Mouse (Mus musculus): ENCODE data around the gene Yy1. TPM values are rescaled to one million over a fixed set of nuclear protein-coding genes. Genes with fewer than 3 reads are reported as not detected.

Yy1 gene
- polyA plus RNA-seq, 1 experiment from 2014 or later, result 19.5 TPM

DNA sequence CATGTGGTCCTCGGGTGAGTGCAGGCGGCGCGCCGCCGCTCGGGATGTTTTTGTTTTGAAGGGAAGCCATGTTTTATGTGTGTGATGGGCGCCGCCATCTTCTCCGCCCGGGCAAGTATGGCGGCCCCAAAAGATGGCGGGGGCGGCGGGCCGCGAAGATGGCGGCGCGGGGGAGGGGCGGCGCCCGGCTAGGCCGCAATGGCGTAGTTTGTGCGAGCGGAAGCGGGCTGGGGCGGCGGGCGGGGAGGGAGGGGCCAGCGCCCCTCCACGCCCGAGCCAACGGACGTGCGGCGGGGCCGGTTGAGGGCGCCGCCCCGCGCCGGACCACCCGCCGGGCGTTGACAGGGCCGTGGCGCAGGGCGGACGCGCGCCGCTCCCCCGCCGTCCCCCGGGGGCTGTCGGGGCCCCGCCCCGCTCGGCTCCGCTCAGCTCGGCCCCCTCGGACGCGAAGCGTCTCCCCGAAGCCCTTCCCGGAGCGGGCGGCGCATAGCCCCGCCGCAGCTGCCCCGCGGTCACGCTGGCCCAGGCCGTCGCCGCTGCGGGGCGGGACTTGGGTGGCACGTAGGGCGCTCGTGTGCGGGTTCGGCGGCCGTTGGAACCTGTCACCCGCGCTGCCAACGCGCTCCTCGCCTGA, 1.4 kb downstream of the Yy1 start:
- WGBS, result under 1% methylated on average over 73 of the region's 94 CpGs
- DNase-seq (ENCODE audit: low spot score, missing footprints), result peak; percentile 97
- Histone ChIP-seq H3K4me3 (ENCODE audit: low read depth, low read length) (peak overlapping the region; percentile 98), H3K4me2 (peak overlapping the region; percentile 68), H3K4me1 (ENCODE audit: control insufficient read depth, insufficient read depth, low read length) (peaks cover 10% of the 10 kb centered on the region), H3K9me3 (ENCODE audit: control insufficient read depth, low read length) (no peaks in the 10 kb centered on the region), H3K36me3 (ENCODE audit: control insufficient read depth, insufficient read depth, low read length) (no peaks in the 10 kb centered on the region), H3K27me3 (ENCODE audit: control insufficient read depth, insufficient read depth, low read length) (no peaks in the 10 kb centered on the region), H3K9ac (ENCODE audit: low read length) (peak overlapping the region; percentile 91), H3K27ac (ENCODE audit: low read depth, low read length) (peak overlapping the region; percentile 93)
- ATAC-seq (ENCODE audit: low FRiP score), result peak; percentile 74

GRCm38 (mm10) chr12:108794979-108795537, 2.3 kb downstream of the Yy1 start:
- peak overlapping the region; percentile 93 for H3K27ac ChIP-seq (ENCODE audit: low read depth, low read length)

DNA sequence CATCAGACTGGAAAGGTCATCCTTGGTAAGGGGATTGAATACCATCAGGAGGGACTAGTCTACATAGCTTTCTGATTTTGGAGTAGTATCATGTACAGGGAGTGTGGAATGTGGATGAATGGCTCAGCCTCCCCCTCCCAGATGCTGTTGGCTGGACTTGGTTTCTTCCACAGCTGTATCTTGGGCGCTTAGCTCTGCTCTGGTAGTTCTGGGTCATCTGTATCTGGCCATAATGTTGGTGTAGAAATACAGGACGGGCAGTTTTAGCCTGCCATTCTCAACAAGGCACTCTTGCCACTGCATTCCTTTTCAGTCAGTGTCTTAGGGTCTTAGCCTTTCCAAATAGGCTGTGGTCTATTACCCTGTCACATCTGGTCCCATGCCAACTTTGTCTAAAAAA, 8.8 kb downstream of the Yy1 start:
- Histone ChIP-seq H3K36me3 (ENCODE audit: control insufficient read depth, insufficient read depth, low read length) (no peaks in the 10 kb centered on the region), H3K9ac (ENCODE audit: low read length) (no peak overlapping the region), H3K9me3 (ENCODE audit: control insufficient read depth, low read length) (no peaks in the 10 kb centered on the region), H3K27me3 (ENCODE audit: control insufficient read depth, insufficient read depth, low read length) (no peaks in the 10 kb centered on the region), H3K4me2 (no peak overlapping the region), H3K4me3 (ENCODE audit: low read depth, low read length) (no peak overlapping the region), H3K27ac (ENCODE audit: low read depth, low read length) (no peak overlapping the region), H3K4me1 (ENCODE audit: control insufficient read depth, insufficient read depth, low read length) (no peaks in the 10 kb centered on the region)
- 92% methylated on average over 2 of the region's 2 CpGs for WGBS
- ATAC-seq (ENCODE audit: low FRiP score), result no peak
- no peak for DNase-seq (ENCODE audit: low spot score, missing footprints)

More at GRCm38 (mm10) chr12:108794979-108795537, 2.3 kb downstream of the Yy1 start:
- Histone ChIP-seq H3K4me2 (peak overlapping the region; percentile 68), H3K36me3 (ENCODE audit: control insufficient read depth, insufficient read depth, low read length) (no peaks in the 10 kb centered on the region), H3K4me3 (ENCODE audit: low read depth, low read length) (peak overlapping the region; percentile 98), H3K27me3 (ENCODE audit: control insufficient read depth, insufficient read depth, low read length) (no peaks in the 10 kb centered on the region), H3K9me3 (ENCODE audit: control insufficient read depth, low read length) (no peaks in the 10 kb centered on the region), H3K9ac (ENCODE audit: low read length) (peak overlapping the region; percentile 91), H3K4me1 (ENCODE audit: control insufficient read depth, insufficient read depth, low read length) (peaks cover 10% of the 10 kb centered on the region)
- DNase-seq (ENCODE audit: low spot score, missing footprints), result peak; percentile 89
- WGBS, result 32% methylated on average over 9 of the region's 9 CpGs
- ATAC-seq (ENCODE audit: low FRiP score), result no peak

- WGBS, result 97% methylated on average over 2 of the region's 2 CpGs
- H3K36me3 ChIP-seq (ENCODE audit: control insufficient read depth, insufficient read depth, low read length), result no peaks in the 10 kb centered on the region
- no peaks in the 10 kb centered on the region for H3K4me1 ChIP-seq (ENCODE audit: control insufficient read depth, insufficient read depth, low read length)
- H3K27ac ChIP-seq (ENCODE audit: low read depth, low read length), result no peak overlapping the region
- no peak overlapping the region for H3K9ac ChIP-seq (ENCODE audit: low read length)
- no peaks in the 10 kb centered on the region for H3K27me3 ChIP-seq (ENCODE audit: control insufficient read depth, insufficient read depth, low read length)
- H3K4me3 ChIP-seq (ENCODE audit: low read depth, low read length), result no peak overlapping the region
- ATAC-seq (ENCODE audit: low FRiP score) (no peak), DNase-seq (ENCODE audit: low spot score, missing footprints) (no peak)
- no peaks in the 10 kb centered on the region for H3K9me3 ChIP-seq (ENCODE audit: control insufficient read depth, low read length)
- no peak overlapping the region for H3K4me2 ChIP-seq
Observed at GRCm38 (mm10) chr12:108804388-108804787, 11.6 kb downstream of the Yy1 start.

GRCm38 (mm10) chr12:108808465-108808864, 15.7 kb downstream of the Yy1 start:
- no peak for DNase-seq (ENCODE audit: low spot score, missing footprints)
- 89% methylated on average over 2 of the region's 2 CpGs for WGBS
- no peak overlapping the region for H3K27ac ChIP-seq (ENCODE audit: low read depth, low read length)
- ATAC-seq (ENCODE audit: low FRiP score), result no peak
- no peaks in the 10 kb centered on the region for H3K27me3 ChIP-seq (ENCODE audit: control insufficient read depth, insufficient read depth, low read length)
- H3K4me2 ChIP-seq, result no peak overlapping the region
- H3K9ac ChIP-seq (ENCODE audit: low read length), result no peak overlapping the region
- 0 out of 2 replicates have a peak, but pooled peaks cover 2% of the 10 kb centered on the region for H3K36me3 ChIP-seq (ENCODE audit: control insufficient read depth, insufficient read depth, low read length)
- H3K4me1 ChIP-seq (ENCODE audit: control insufficient read depth, insufficient read depth, low read length), result no peaks in the 10 kb centered on the region
- no peaks in the 10 kb centered on the region for H3K9me3 ChIP-seq (ENCODE audit: control insufficient read depth, low read length)
- no peak overlapping the region for H3K4me3 ChIP-seq (ENCODE audit: low read depth, low read length)

- H3K4me2 ChIP-seq, result no peak overlapping the region
- H3K4me3 ChIP-seq (ENCODE audit: low read depth, low read length), result no peak overlapping the region
- H3K36me3 ChIP-seq (ENCODE audit: control insufficient read depth, insufficient read depth, low read length), result 0 out of 2 replicates have a peak, but pooled peaks cover 4% of the 10 kb centered on the region
- DNase-seq (ENCODE audit: low spot score, missing footprints), result no peak
- ATAC-seq (ENCODE audit: low FRiP score), result no peak
- 82% methylated on average over 1 of the region's 1 CpGs for WGBS
- H3K27ac ChIP-seq (ENCODE audit: low read depth, low read length), result no peak overlapping the region
- no peaks in the 10 kb centered on the region for H3K27me3 ChIP-seq (ENCODE audit: control insufficient read depth, insufficient read depth, low read length)
- H3K4me1 ChIP-seq (ENCODE audit: control insufficient read depth, insufficient read depth, low read length), result no peaks in the 10 kb centered on the region
- no peaks in the 10 kb centered on the region for H3K9me3 ChIP-seq (ENCODE audit: control insufficient read depth, low read length)
- H3K9ac ChIP-seq (ENCODE audit: low read length), result no peak overlapping the region
Observed at GRCm38 (mm10) chr12:108809771-108810170, 17.0 kb downstream of the Yy1 start.

GRCm38 (mm10) chr12:108810309-108810708, 17.5 kb downstream of the Yy1 start:
- 94% methylated on average over 7 of the region's 7 CpGs for WGBS
- ATAC-seq (ENCODE audit: low FRiP score), result no peak
- no peak overlapping the region for H3K4me2 ChIP-seq
- H3K27ac ChIP-seq (ENCODE audit: low read depth, low read length), result no peak overlapping the region
- no peaks in the 10 kb centered on the region for H3K27me3 ChIP-seq (ENCODE audit: control insufficient read depth, insufficient read depth, low read length)
- no peak overlapping the region for H3K9ac ChIP-seq (ENCODE audit: low read length)
- H3K4me3 ChIP-seq (ENCODE audit: low read depth, low read length), result no peak overlapping the region
- H3K4me1 ChIP-seq (ENCODE audit: control insufficient read depth, insufficient read depth, low read length), result no peaks in the 10 kb centered on the region
- no peak for DNase-seq (ENCODE audit: low spot score, missing footprints)
- 0 out of 2 replicates have a peak, but pooled peaks cover 6% of the 10 kb centered on the region for H3K36me3 ChIP-seq (ENCODE audit: control insufficient read depth, insufficient read depth, low read length)
- H3K9me3 ChIP-seq (ENCODE audit: control insufficient read depth, low read length), result no peaks in the 10 kb centered on the region

GRCm38 (mm10) chr12:108811133-108811532, 18.4 kb downstream of the Yy1 start:
- 65% methylated on average over 2 of the region's 2 CpGs for WGBS
- DNase-seq (ENCODE audit: low spot score, missing footprints) (no peak), ATAC-seq (ENCODE audit: low FRiP score) (no peak)
- Histone ChIP-seq H3K27ac (ENCODE audit: low read depth, low read length) (no peak overlapping the region), H3K36me3 (ENCODE audit: control insufficient read depth, insufficient read depth, low read length) (0 out of 2 replicates have a peak, but pooled peaks cover 7% of the 10 kb centered on the region), H3K4me2 (no peak overlapping the region), H3K9me3 (ENCODE audit: control insufficient read depth, low read length) (no peaks in the 10 kb centered on the region), H3K9ac (ENCODE audit: low read length) (no peak overlapping the region), H3K4me3 (ENCODE audit: low read depth, low read length) (no peak overlapping the region), H3K27me3 (ENCODE audit: control insufficient read depth, insufficient read depth, low read length) (no peaks in the 10 kb centered on the region), H3K4me1 (ENCODE audit: control insufficient read depth, insufficient read depth, low read length) (no peaks in the 10 kb centered on the region)

DNA sequence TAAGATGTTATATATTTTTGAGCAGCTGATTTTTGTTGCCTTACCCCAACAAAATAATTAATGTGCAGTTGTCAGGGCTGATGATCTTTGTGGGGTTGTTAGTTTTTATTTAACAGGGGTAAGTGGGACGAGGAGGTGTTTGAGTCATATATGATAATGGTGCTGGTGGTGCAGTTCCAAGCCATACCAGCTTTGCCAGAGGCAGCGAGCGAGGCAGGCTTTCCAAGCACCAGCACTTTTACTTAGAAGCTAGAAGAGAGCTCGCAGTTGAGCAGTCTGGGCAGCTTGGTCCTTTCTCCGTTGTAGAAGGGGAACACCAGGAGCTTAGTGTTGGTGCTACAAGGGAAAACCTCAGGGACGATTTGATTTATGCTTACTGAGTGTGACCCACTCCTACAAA, 19.7 kb downstream of the Yy1 start:
- no peak overlapping the region for H3K4me3 ChIP-seq (ENCODE audit: low read depth, low read length)
- H3K9ac ChIP-seq (ENCODE audit: low read length), result no peak overlapping the region
- H3K27ac ChIP-seq (ENCODE audit: low read depth, low read length), result no peak overlapping the region
- ATAC-seq (ENCODE audit: low FRiP score) (no peak), DNase-seq (ENCODE audit: low spot score, missing footprints) (no peak)
- H3K36me3 ChIP-seq (ENCODE audit: control insufficient read depth, insufficient read depth, low read length), result peaks cover 8% of the 10 kb centered on the region; the same call in 1 of the 2 replicates
- 91% methylated on average over 6 of the region's 6 CpGs for WGBS
- H3K27me3 ChIP-seq (ENCODE audit: control insufficient read depth, insufficient read depth, low read length), result no peaks in the 10 kb centered on the region
- no peaks in the 10 kb centered on the region for H3K9me3 ChIP-seq (ENCODE audit: control insufficient read depth, low read length)
- no peaks in the 10 kb centered on the region for H3K4me1 ChIP-seq (ENCODE audit: control insufficient read depth, insufficient read depth, low read length)
- no peak overlapping the region for H3K4me2 ChIP-seq

Data from midbrain, embryonic 11.5 days (tissue).